Mouse (Mus musculus): ENCODE measurements around the gene Usp24. TPM values are rescaled to one million over a fixed set of nuclear protein-coding genes. Genes with fewer than 3 reads are reported as not detected.

Usp24 gene
- polyA plus RNA-seq, 1 experiment from 2014 or later: 15.3 TPM

DNA sequence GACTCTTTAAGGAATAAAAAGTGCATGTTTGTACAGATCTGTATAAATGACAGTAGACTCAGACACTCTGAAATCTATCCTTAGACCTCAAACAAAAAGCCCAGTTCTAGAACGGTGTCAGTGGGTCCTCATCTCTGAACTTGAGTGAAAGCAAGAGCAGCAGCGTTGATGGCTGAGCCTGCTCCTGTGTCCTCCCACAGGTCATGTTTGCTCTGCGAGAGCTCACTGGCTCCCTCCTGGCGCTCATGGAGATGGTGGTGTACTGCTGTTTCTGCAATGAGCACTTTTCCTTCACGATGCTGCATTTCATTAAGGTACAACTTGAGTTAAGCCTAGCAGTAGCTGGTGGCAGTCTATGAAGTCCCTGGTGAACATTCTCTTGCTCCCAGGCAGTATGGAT lies 110.3 kb downstream of the Usp24 start:
- peak; percentile 3 for DNase-seq (ENCODE audit: low spot score)

- DNase-seq (ENCODE audit: low spot score): no peak
Observed at GRCm38 (mm10) chr4:106428616-106429015, 112.6 kb downstream of the Usp24 start.

DNA sequence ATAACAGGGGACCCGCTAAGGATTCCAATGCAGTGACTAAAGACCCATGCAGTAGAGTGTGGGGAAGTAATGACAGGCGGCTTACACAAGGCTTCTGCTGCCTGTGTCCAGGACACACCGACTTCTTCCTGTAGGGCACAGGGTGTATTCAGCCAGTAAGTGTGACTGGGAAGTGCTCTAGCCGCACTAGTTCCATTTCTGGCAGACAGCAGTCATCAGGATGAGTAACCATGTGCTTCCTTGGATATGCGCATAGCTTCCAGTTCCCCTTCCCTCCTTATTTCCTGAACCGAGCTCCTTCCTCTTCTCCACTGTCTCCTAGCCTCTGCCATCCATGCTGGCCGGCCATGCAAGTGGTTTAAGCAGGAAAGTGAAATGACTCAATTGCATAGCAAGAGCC lies 113.1 kb downstream of the Usp24 start:
- no peak for DNase-seq (ENCODE audit: low spot score)

DNA sequence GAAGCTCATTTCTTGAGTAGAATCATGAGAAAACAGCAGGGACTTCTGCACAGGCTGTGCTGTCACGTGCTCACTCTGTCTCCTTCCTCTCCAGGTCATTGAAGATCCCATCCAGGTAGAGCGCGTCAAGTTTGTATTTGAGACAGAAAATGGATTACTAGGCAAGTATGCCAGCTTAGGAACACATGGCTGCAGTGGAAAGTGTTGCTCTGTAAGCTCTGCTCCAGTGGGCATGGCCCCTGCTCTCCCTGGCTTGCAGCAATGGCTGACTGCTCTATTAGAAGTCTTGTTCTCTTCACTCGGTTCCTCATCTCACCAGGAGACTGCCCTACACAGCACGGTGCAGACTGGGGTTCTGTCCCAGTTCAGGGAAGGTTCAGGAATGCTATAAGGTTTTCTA lies 114.4 kb downstream of the Usp24 start:
- no peak for DNase-seq (ENCODE audit: low spot score)

- no peak for DNase-seq (ENCODE audit: low spot score)
Observed at GRCm38 (mm10) chr4:106435426-106435825, 119.4 kb downstream of the Usp24 start.

DNA sequence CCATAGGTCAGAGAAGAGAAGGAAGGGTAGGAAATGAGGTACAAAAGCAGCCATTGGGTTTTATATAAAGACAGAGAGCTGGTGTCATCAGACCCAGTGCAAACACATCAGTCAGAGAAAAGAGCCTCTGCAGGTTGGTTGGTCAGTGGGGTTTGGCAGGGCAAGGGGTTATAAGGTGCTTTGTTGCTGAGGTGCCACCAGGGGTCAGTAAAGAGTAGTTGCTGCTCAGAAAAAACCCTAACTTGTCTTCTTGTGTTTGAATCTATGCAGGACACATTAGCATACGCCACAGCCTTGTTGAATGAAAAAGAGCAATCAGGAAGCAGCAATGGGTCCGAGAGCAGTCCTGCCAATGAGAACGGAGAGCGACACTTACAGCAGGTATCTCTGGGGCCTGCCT lies 120.5 kb downstream of the Usp24 start:
- DNase-seq (ENCODE audit: low spot score): peak; percentile 44

- DNase-seq (ENCODE audit: low spot score): no peak
Observed at GRCm38 (mm10) chr4:106437207-106437606, 121.2 kb downstream of the Usp24 start.

DNA sequence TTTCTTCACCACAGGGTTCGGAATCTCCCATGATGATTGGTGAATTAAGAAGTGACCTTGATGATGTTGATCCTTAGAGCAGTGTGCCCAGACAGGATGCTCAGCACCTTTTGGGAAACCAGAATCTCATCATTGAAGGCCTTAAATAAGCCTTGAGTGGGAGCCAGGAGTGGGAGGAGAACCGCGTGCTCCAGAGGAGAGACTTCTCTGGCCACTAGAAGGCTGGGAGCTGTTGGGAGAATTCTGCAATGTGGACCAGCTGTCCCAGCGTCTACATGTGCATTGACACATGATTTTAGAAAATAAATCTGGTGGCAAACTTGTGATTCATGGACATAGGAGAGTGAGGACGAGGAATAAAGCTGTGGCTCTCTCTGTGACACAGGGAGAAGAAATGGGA lies 122.8 kb downstream of the Usp24 start:
- DNase-seq (ENCODE audit: low spot score): no peak

GRCm38 (mm10) chr4:106443182-106443581 lies 127.2 kb downstream of the Usp24 start:
- no peak for DNase-seq (ENCODE audit: low spot score)

DNA sequence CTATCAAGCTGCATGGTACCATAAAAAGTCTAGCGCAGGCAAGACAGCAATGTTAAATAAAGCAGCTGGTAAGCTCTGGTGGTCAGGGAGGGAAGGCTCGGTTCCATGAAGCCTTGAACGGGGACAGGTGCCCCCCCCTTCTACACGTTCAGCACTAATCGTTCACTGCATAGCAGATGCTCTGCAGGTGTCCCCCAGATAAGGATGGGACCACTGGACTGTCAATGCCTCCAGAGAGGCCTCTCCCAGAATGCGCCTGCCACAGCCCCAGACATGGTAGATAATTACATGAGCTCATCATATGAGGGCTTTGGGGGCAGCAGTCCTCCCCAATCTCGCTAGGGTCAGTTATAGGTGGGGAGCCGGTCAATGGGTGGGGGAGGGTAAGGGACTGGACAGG lies 133.3 kb downstream of the Usp24 start:
- no peak for DNase-seq (ENCODE audit: low spot score)

- DNase-seq (ENCODE audit: low spot score): no peak
Observed at GRCm38 (mm10) chr4:106452401-106452800, 136.4 kb downstream of the Usp24 start.

GRCm38 (mm10) chr4:106453108-106453507 lies 137.1 kb downstream of the Usp24 start:
- DNase-seq (ENCODE audit: low spot score): no peak

DNA sequence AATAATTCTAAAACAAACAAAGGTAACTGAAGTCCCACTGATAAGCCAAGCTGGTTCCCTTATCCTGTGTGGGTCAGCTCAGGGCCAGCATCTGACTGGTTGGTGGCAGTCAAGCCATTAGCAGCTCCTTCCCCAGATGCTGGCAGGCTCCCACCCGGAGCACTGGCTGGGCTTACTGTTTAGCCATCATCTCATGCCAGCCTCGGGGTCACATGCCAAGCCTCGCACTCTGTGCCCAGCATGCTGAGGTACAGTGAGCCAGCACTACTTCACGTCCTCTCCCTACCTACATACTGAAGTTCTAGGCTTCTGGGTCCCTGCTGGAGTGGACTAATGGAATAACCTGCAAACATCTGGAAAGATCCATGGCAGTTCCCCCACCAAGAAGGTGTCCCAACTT lies 137.5 kb downstream of the Usp24 start:
- DNase-seq (ENCODE audit: low spot score): no peak

DNA sequence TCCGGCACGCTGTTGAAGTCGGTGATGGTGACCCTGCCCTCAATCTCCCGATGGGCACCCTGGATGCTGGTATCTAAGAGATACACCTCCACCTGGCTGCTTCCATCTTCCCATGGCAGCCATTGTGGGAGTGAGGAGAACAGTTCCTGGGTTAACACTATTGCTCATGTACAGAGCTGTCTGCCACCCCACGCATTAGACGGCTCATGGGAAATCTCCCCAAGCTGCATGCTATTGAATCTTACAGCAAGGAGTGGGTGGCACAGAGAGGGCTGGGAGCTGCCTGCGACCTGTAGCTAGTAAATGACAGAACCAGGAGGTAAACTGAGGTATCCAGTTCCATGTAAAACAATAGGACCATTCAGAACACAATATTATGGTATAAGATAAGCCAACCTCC lies 138.5 kb downstream of the Usp24 start:
- no peak for DNase-seq (ENCODE audit: low spot score)

DNA sequence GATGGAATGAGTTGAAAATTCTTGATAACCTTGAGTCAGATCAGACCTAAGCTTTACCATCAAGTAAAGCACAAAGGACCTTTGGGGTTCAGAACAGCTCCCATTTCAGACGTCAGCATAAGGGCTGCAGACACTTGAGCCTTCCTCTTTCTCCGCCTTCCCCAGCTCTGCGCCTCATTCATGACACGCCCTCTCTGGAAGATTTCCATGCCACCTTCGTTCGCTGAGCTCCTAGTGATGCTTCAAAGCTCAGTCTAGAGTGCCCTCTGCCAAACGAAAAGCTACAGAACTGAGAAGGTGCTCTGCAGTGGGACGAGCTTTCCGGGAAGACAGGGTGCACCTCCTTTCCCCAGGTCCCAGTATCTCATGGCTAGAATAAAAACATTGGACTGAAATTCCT lies 146.0 kb downstream of the Usp24 start:
- DNase-seq (ENCODE audit: low spot score): no peak

DNA sequence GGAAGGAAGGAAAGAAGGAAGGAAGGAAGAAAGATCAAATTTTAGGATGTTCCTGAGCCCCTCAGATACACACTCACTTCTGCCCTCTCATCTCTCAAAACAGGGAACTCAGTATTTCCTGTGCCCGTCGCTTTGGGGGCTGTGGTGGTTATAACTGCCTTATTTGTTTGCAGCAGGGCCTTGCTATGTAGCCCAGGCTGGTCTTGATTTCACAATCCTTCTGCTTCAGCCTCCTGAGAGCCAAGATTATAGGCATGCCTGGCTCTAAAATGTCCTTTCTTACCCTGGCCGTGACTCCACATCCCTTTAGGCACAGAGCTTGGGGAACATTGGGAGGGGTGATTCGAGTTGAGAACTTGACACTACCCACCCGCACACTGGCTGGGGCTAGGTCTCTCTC lies 146.5 kb downstream of the Usp24 start:
- DNase-seq (ENCODE audit: low spot score): no peak

DNA sequence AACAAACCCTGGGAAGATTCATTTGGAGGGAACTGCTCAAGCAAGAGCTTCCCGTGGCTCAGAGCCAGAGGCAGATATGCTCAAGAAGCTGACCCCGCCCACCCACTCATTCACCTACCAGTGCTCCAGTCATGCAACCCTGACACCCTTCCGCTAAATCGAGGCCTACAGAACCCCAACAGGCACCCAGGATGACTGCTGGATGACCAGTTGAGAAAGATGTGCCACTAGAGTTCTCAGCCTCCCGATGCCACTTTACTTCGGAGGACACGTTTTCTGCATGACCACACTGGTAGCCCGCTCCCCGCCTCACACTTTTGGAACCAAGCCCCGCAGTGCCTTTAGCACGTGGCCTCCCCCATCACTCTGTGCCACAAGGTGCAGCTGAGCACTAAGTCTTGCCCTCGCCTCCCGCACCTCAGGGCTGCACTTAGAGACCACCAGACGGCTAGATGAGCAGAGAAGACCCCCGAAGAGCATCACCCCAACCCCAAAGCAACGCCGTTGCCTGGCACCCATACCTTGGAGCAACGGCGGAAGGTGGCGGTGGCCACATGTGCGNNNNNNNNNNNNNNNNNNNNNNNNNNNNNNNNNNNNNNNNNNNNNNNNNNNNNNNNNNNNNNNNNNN lies 147.3 kb downstream of the Usp24 start:
- no peak for DNase-seq (ENCODE audit: low spot score)

- DNase-seq (ENCODE audit: low spot score): no peak
Observed at GRCm38 (mm10) chr4:106467420-106468110, 151.6 kb downstream of the Usp24 start.

DNA sequence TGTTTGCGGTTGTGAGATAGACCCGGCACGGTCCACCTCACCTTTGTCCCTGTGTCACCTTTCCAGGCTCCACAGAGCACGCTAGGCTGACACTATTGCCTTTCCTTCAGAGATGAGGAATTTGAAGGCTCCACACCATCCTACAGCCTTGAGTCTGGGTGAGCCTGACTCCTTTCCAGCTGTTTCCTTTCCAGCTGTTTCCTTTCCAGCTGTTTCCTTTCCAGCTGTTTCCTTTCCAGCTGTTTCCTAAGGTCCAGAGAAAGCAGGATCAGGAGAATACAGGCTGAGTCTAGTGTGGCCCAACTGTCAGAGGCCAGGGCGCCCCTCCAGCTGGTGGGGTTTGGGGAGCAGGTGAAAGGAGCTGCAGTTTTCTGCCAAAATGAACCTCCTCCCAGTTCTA lies 154.9 kb downstream of the Usp24 start:
- DNase-seq (ENCODE audit: low spot score): no peak

GRCm38 (mm10) chr4:106472335-106472734 lies 156.3 kb downstream of the Usp24 start:
- DNase-seq (ENCODE audit: low spot score): peak; percentile 73

- DNase-seq (ENCODE audit: low spot score): peak; percentile 82
Observed at GRCm38 (mm10) chr4:106474241-106474640, 158.2 kb downstream of the Usp24 start.

DNA sequence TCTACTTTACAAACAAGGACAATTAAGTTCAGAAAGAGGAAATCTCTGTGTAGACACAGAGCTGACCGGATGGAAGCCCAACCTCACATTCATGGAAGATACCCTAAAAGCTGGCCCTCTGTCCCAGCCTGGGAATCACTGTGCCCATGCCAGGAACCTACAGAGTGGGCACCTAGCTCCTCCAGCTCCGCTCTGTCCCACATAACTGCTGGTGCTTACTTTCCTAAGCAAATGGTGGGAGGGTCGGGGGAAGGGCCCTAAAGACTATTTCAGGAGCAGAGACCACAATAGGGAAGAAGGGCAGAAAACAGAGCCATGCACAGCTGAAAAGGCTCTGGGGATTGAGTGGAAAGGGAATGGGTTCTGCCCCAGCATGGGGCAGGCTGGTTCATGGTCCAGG lies 164.5 kb downstream of the Usp24 start:
- no peak for DNase-seq (ENCODE audit: low spot score)

GRCm38 (mm10) chr4:106483215-106483727 lies 167.3 kb downstream of the Usp24 start:
- no peak for DNase-seq (ENCODE audit: low spot score)
